Mouse (Mus musculus): Measurements from ENCODE around the gene Ptprc. TPM values are rescaled to one million over a fixed set of nuclear protein-coding genes. Genes with fewer than 3 reads are reported as not detected.

Ptprc gene
- total RNA-seq (2012; rRNA removed) = 0.49 TPM in 1 of 2 replicates, not detected in the other

- Histone ChIP-seq H3K9me3 (ENCODE audit: control insufficient read depth, insufficient read depth, low read depth, low read length) (no peaks in the 10 kb centered on the region), H3K4me3 (ENCODE audit: insufficient read depth in 1 of 2, low read depth in 1 of 2, low read length in 2 of 2, poor library complexity in 1 of 2, severe bottlenecking in 1 of 2) (no peak within 1 kb of the TSS), H3K36me3 (ENCODE audit: control insufficient read depth, insufficient read depth, low read length, poor library complexity, severe bottlenecking) (no peaks in the 10 kb centered on the region), H3K4me1 (ENCODE audit: control insufficient read depth in 2 of 2, insufficient read depth in 2 of 2, low read length in 2 of 2, poor library complexity in 1 of 2) (no peaks in the 10 kb centered on the region), H3K9ac (ENCODE audit: insufficient read depth, low read depth, low read length, poor library complexity, severe bottlenecking) (no peak within 1 kb of the TSS), H3K27ac (ENCODE audit: insufficient read depth, low read depth, low read length, poor library complexity, severe bottlenecking) (no peak within 1 kb of the TSS)
- in situ Hi-C loops (cut with MboI; ENCODE audit: low sequenced_read_pairs in 2 of 2, unreplicated experiment in 2 of 2) = no loop called here
- no peak for DNase-seq (ENCODE audit: low read depth, low spot score)
- TF ChIP-seq ZNF384 (IDR thresholded peaks at IDR 0.05; ENCODE audit: low read depth, low read length) (no peak), ZC3H11A (IDR thresholded peaks at IDR 0.05; ENCODE audit: borderline replicate concordance, low read depth, low read length) (no peak), MAFK (IDR thresholded peaks at IDR 0.05; ENCODE audit: insufficient read depth, low read depth, low read length) (no peak), HCFC1 (IDR thresholded peaks at IDR 0.05; ENCODE audit: borderline replicate concordance, insufficient read depth, low read length) (no peak), CHD2 (IDR thresholded peaks at IDR 0.05; ENCODE audit: low read depth, low read length) (no peak)
Observed at GRCm38 (mm10) chr1:138175494-138175893, at the start of gene Ptprc. Gene Ptprc, minus strand, starts transcription at chr1:138175708.

DNA sequence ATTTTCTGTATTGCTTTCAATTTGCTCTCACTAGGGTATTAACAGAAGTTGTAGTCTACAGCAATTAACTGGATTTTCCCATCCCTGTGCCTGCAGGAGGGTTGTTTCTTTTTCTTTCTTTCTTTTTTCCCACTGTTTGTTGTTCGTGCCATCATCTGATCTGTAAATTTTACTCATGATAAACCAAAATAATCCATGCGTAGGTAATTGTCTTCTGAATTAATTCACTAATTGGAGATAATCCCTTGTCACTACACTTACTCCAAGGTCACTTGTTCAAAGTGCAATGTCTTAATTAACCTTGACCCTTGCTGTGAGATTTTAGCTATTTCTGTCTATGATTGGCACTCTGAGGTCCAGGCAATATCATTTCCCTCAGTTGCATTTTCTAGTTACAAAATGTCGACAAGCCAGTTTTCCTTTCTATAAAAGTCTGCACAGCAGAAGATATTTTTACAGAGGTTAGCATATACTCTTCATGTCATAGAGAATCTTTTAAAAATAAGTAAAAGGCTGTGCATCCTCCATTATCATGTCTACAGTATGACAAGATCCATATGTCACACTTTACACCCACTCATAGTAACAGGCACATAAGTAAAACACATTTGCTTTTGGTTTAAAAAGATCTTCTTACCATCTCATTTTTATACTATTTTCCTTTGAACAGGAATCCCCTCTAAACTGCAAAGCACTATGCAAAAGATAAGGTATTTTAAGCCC, 39.4 kb upstream of the Ptprc start:
- Histone ChIP-seq H3K9ac (ENCODE audit: insufficient read depth, low read depth, low read length, poor library complexity, severe bottlenecking) (no peak overlapping the region), H3K9me3 (ENCODE audit: control insufficient read depth, insufficient read depth, low read depth, low read length) (no peaks in the 10 kb centered on the region), H3K27ac (ENCODE audit: insufficient read depth, low read depth, low read length, poor library complexity, severe bottlenecking) (no peak overlapping the region), H3K36me3 (ENCODE audit: control insufficient read depth, insufficient read depth, low read length, poor library complexity, severe bottlenecking) (no peaks in the 10 kb centered on the region), H3K4me1 (ENCODE audit: control insufficient read depth in 2 of 2, insufficient read depth in 2 of 2, low read length in 2 of 2, poor library complexity in 1 of 2) (no peaks in the 10 kb centered on the region), H3K4me3 (ENCODE audit: insufficient read depth in 1 of 2, low read depth in 1 of 2, low read length in 2 of 2, poor library complexity in 1 of 2, severe bottlenecking in 1 of 2) (no peak overlapping the region)
- TF ChIP-seq HCFC1 (IDR thresholded peaks at IDR 0.05; ENCODE audit: borderline replicate concordance, insufficient read depth, low read length) = no peak
- TF ChIP-seq MAFK (IDR thresholded peaks at IDR 0.05; ENCODE audit: insufficient read depth, low read depth, low read length) = no peak
- TF ChIP-seq ZC3H11A (IDR thresholded peaks at IDR 0.05; ENCODE audit: borderline replicate concordance, low read depth, low read length) = no peak
- TF ChIP-seq ZNF384 (IDR thresholded peaks at IDR 0.05; ENCODE audit: low read depth, low read length) = no peak
- TF ChIP-seq CHD2 (IDR thresholded peaks at IDR 0.05; ENCODE audit: low read depth, low read length) = no peak
- in situ Hi-C loops (cut with MboI; ENCODE audit: low sequenced_read_pairs in 2 of 2, unreplicated experiment in 2 of 2) = no loop called here
- no peak for DNase-seq (ENCODE audit: low read depth, low spot score)

DNA sequence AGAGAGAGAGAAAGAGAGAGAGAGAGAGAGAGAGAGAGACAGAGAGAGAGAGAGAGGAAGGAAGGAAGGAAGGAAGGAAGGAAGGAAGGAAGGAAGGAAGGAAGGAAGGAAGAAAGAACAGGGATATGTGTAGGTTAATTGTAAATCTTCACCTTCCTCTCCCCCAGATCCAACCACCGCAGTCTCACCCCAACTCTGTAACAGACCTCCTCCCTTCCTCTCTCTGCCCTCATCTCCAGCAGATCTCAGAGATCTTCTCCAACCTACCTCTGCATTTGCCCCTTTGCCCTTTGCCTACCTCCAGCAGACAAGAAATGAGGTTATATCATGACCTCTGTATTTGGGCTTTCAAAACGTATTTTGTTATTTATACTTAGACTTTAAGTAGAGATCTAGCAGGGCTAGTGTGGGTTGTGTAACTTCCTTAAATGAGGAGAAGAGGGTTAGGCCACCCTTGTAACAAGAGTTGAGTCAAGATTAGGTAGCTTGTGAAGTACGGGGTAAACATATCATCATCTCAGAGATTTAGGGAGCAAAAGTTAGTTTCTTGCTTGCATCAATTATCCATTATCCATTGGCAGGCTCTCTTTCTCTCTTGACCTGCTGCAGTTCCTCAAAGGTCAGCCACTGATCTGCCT, 35.0 kb upstream of the Ptprc start:
- H3K9ac ChIP-seq (ENCODE audit: insufficient read depth, low read depth, low read length, poor library complexity, severe bottlenecking) = no peak overlapping the region
- TF ChIP-seq ZNF384 (IDR thresholded peaks at IDR 0.05; ENCODE audit: low read depth, low read length) (no peak), MAFK (IDR thresholded peaks at IDR 0.05; ENCODE audit: insufficient read depth, low read depth, low read length) (no peak), CHD2 (IDR thresholded peaks at IDR 0.05; ENCODE audit: low read depth, low read length) (no peak), HCFC1 (IDR thresholded peaks at IDR 0.05; ENCODE audit: borderline replicate concordance, insufficient read depth, low read length) (no peak)
- in situ Hi-C loops (cut with MboI; ENCODE audit: low sequenced_read_pairs in 2 of 2, unreplicated experiment in 2 of 2) = no loop called here
- H3K4me3 ChIP-seq (ENCODE audit: insufficient read depth in 1 of 2, low read depth in 1 of 2, low read length in 2 of 2, poor library complexity in 1 of 2, severe bottlenecking in 1 of 2) = no peak overlapping the region
- H3K36me3 ChIP-seq (ENCODE audit: control insufficient read depth, insufficient read depth, low read length, poor library complexity, severe bottlenecking) = no peaks in the 10 kb centered on the region
- no peaks in the 10 kb centered on the region for H3K9me3 ChIP-seq (ENCODE audit: control insufficient read depth, insufficient read depth, low read depth, low read length)
- no peaks in the 10 kb centered on the region for H3K4me1 ChIP-seq (ENCODE audit: control insufficient read depth in 2 of 2, insufficient read depth in 2 of 2, low read length in 2 of 2, poor library complexity in 1 of 2)
- no peak for DNase-seq (ENCODE audit: low read depth, low spot score)
- H3K27ac ChIP-seq (ENCODE audit: insufficient read depth, low read depth, low read length, poor library complexity, severe bottlenecking) = no peak overlapping the region

DNA sequence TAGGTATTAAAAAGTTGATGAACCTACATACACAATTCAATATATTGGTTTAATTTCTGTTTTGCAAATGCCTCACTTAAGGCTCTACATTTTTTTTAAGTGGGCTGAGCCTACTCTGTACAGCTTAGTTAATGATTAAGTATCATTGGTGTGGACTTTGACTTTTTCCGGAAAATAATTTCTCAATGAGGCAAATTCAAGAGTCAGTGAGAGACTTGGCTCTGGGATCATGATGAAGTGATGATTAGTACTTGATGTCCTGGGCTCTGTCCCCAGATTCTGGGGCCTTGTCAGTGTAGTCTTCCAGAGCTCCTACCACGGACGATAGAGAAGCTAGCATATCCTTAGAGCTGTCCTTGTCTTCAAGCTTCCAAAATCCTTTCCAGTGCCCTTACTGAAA, 34.2 kb upstream of the Ptprc start:
- in situ Hi-C loops (cut with MboI; ENCODE audit: low sequenced_read_pairs in 2 of 2, unreplicated experiment in 2 of 2) = no loop called here
- TF ChIP-seq ZNF384 (IDR thresholded peaks at IDR 0.05; ENCODE audit: low read depth, low read length) = no peak
- H3K9me3 ChIP-seq (ENCODE audit: control insufficient read depth, insufficient read depth, low read depth, low read length) = no peaks in the 10 kb centered on the region
- no peak for DNase-seq (ENCODE audit: low read depth, low spot score)
- no peak overlapping the region for H3K27ac ChIP-seq (ENCODE audit: insufficient read depth, low read depth, low read length, poor library complexity, severe bottlenecking)
- no peak overlapping the region for H3K9ac ChIP-seq (ENCODE audit: insufficient read depth, low read depth, low read length, poor library complexity, severe bottlenecking)
- H3K36me3 ChIP-seq (ENCODE audit: control insufficient read depth, insufficient read depth, low read length, poor library complexity, severe bottlenecking) = no peaks in the 10 kb centered on the region
- H3K4me1 ChIP-seq (ENCODE audit: control insufficient read depth in 2 of 2, insufficient read depth in 2 of 2, low read length in 2 of 2, poor library complexity in 1 of 2) = no peaks in the 10 kb centered on the region
- H3K4me3 ChIP-seq (ENCODE audit: insufficient read depth in 1 of 2, low read depth in 1 of 2, low read length in 2 of 2, poor library complexity in 1 of 2, severe bottlenecking in 1 of 2) = no peak overlapping the region
